Mouse (Mus musculus) gastrocnemius, adult 8-10 months (tissue): Measurements from ENCODE around the gene Fut2. TPM values are rescaled to one million over a fixed set of nuclear protein-coding genes. Genes with fewer than 3 reads are reported as not detected.

ENCODE experiments used
- DNase-seq, 2 experiments: peaks; one replicate each; pipeline ENCODE4 v3.0.0; 2022; ENCODE audit warnings: low spot score in 2 of 2
- total RNA-seq, 4 experiments: library from RNA; stranded (reverse); gene quantifications; 2 replicates each; pipeline ENCODE4 v1.2.4; 2022

Fut2 gene
- total RNA-seq, 4 experiments from 2014 or later: 0.12 to 0.29 (median 0.20) TPM

GRCm38 (mm10) chr7:45702809-45703520, 36.8 kb upstream of the Fut2 start:
- no peak for DNase-seq

GRCm38 (mm10) chr7:45702316-45702715, 36.1 kb upstream of the Fut2 start:
- DNase-seq: no peak

- DNase-seq: no peak
Measured at GRCm38 (mm10) chr7:45701607-45702006, 35.4 kb upstream of the Fut2 start.

GRCm38 (mm10) chr7:45701072-45701471, 34.9 kb upstream of the Fut2 start:
- DNase-seq: no peak

- DNase-seq: peak; percentile 76
Measured at GRCm38 (mm10) chr7:45700301-45701015, 34.3 kb upstream of the Fut2 start.

GRCm38 (mm10) chr7:45699523-45700141, 33.4 kb upstream of the Fut2 start, which contains the start of gene Car11:
TSS of gene Car11 (plus strand) at chr7:45699843.
- DNase-seq: no peak

GRCm38 (mm10) chr7:45697894-45698293, 31.7 kb upstream of the Fut2 start:
- DNase-seq: no peak

- no peak for DNase-seq
Measured at GRCm38 (mm10) chr7:45695098-45695497, 28.9 kb upstream of the Fut2 start.

- DNase-seq: no peak
Measured at GRCm38 (mm10) chr7:45693921-45694591, 27.9 kb upstream of the Fut2 start, which contains the start of gene Sec1. TSS of gene Sec1 (minus strand) at chr7:45694402.

GRCm38 (mm10) chr7:45692364-45692763, 26.2 kb upstream of the Fut2 start:
- DNase-seq: no peak

- DNase-seq: no peak
Measured at GRCm38 (mm10) chr7:45689800-45690199, 23.6 kb upstream of the Fut2 start.

GRCm38 (mm10) chr7:45689099-45689498, 22.9 kb upstream of the Fut2 start:
- DNase-seq: no peak

- no peak for DNase-seq
Measured at GRCm38 (mm10) chr7:45686841-45687240, 20.6 kb upstream of the Fut2 start.

- no peak for DNase-seq
Measured at GRCm38 (mm10) chr7:45685811-45686210, 19.6 kb upstream of the Fut2 start.

GRCm38 (mm10) chr7:45683396-45684050, 17.3 kb upstream of the Fut2 start, which contains the start of gene Ntn5:
TSS of gene Ntn5 (plus strand) at chr7:45684022.
- DNase-seq: no peak

- DNase-seq: peak; percentile 72 to 80
Measured at GRCm38 (mm10) chr7:45682144-45683126, 16.2 kb upstream of the Fut2 start.

GRCm38 (mm10) chr7:45681046-45681736, 15.0 kb upstream of the Fut2 start:
- DNase-seq: peak; percentile 54 to 72

- no peak for DNase-seq
Measured at GRCm38 (mm10) chr7:45679966-45680621, 13.9 kb upstream of the Fut2 start.

- DNase-seq: no peak
Measured at GRCm38 (mm10) chr7:45678513-45678912, 12.3 kb upstream of the Fut2 start.
